Mouse (Mus musculus) hindbrain, embryonic 11.5 days (tissue): ENCODE data around the gene Ccdc51. TPM values are rescaled to one million over a fixed set of nuclear protein-coding genes. Genes with fewer than 3 reads are reported as not detected.

Source experiments
- ATAC-seq: fragments of 200-750 bp; cut with Nextera tagmentation; 2 replicates; pipeline ENCODE4 v1.8.0; 2017; ENCODE audit warnings: mild to moderate bottlenecking, moderate TSS enrichment, moderate library complexity; ENCODE audit not compliant: low FRiP score
- DNase-seq: peaks from one replicate; pipeline ENCODE4 v3.0.0-alpha.2; 2015; ENCODE audit warnings: low spot score
- H3K27ac ChIP-seq: fragments of 300-500 bp; sonication (generic); 2 replicates; pipeline ENCODE4 v1.5.1; 2014; ENCODE audit warnings: mild to moderate bottlenecking, low read depth, low read length
- H3K27me3 ChIP-seq: fragments of 300-500 bp; sonication (generic); 2 replicates; pipeline ENCODE4 v1.6.1; 2014; ENCODE audit warnings: mild to moderate bottlenecking, low read length, moderate library complexity, mixed read lengths; ENCODE audit not compliant: control insufficient read depth, insufficient read depth
- H3K36me3 ChIP-seq: fragments of 300-500 bp; sonication (generic); 2 replicates; pipeline ENCODE4 v1.6.1; 2014; ENCODE audit warnings: mild to moderate bottlenecking, low read length, moderate library complexity, mixed read lengths; ENCODE audit not compliant: control insufficient read depth, insufficient read depth
- H3K4me1 ChIP-seq: fragments of 300-500 bp; sonication (generic); replicated peaks from 2 replicates; pipeline ENCODE4 v1.6.1; 2014; ENCODE audit warnings: low read length, mixed read lengths; ENCODE audit not compliant: control insufficient read depth, insufficient read depth
- H3K4me2 ChIP-seq: fragments of 300-500 bp; sonication (generic); replicated peaks from 2 replicates; pipeline ENCODE4 v1.6.1; 2014; ENCODE audit warnings: mild to moderate bottlenecking, low read depth, low read length
- H3K4me3 ChIP-seq: fragments of 300-500 bp; sonication (generic); 2 replicates; pipeline ENCODE4 v1.5.1; 2014; ENCODE audit warnings: low read depth, low read length
- H3K9ac ChIP-seq: fragments of 300-500 bp; sonication (generic); 2 replicates; pipeline ENCODE4 v1.6.1; 2014; ENCODE audit warnings: low read depth, low read length
- H3K9me3 ChIP-seq: fragments of 300-500 bp; sonication (generic); 2 replicates; pipeline ENCODE4 v1.6.1; 2016; ENCODE audit warnings: low read length; ENCODE audit not compliant: control insufficient read depth
- WGBS: fragments of 180-500 bp; shearing (Covaris S2); extraction: QIAGEN DNeasy Blood & Tissue Kit; methylation state at CpG from one replicate; pipeline ENCODE4 v1.1.7; 2014; 5-methylcytosine and 5-hydroxymethylcytosine counted together
- polyA plus RNA-seq: library from polyadenylated mRNA; unstranded; fragments of >200 nt; fragmentation: Nextera tagmentation; extraction: Ambion mirVana; gene quantifications from 2 replicates; pipeline ENCODE4 v1.2.1, GENCODE M21; 2014

Ccdc51 gene
- polyA plus RNA-seq, 1 experiment from 2014 or later = 11.0 TPM

GRCm38 (mm10) chr9:109097291-109097690, 15.0 kb downstream of the Ccdc51 start:
- ATAC-seq (no peak), DNase-seq (no peak)
- H3K4me1 ChIP-seq = peaks cover 20% of the 10 kb centered on the region
- H3K4me2 ChIP-seq = peak overlapping the region; percentile 96
- no peaks in the 10 kb centered on the region for H3K9me3 ChIP-seq
- H3K27ac ChIP-seq = peak overlapping the region; percentile 100
- H3K36me3 ChIP-seq = peaks cover 2% of the 10 kb centered on the region; the same call in 1 of the 2 replicates
- peak overlapping the region; percentile 64 for H3K4me3 ChIP-seq
- no peaks in the 10 kb centered on the region for H3K27me3 ChIP-seq
- peak overlapping the region; percentile 98 for H3K9ac ChIP-seq
- 13% methylated on average over 6 of the region's 6 CpGs for WGBS

- peak overlapping the region; percentile 96 for H3K4me2 ChIP-seq
- H3K27me3 ChIP-seq = no peaks in the 10 kb centered on the region
- DNase-seq = no peak
- H3K9me3 ChIP-seq = no peaks in the 10 kb centered on the region
- no peak for ATAC-seq
- WGBS = 69% methylated on average over 5 of the region's 5 CpGs
- H3K4me1 ChIP-seq = peaks cover 20% of the 10 kb centered on the region
- H3K9ac ChIP-seq = peak overlapping the region; percentile 52; the same call in 1 of the 2 replicates
- peak overlapping the region; percentile 64 for H3K4me3 ChIP-seq
- H3K27ac ChIP-seq = peak overlapping the region; percentile 100; the same call in 1 of the 2 replicates
- H3K36me3 ChIP-seq = peaks cover 2% of the 10 kb centered on the region; the same call in 1 of the 2 replicates
These were observed 15.5 kb downstream of the Ccdc51 start for GRCm38 (mm10) chr9:109097831-109098230.

- 92% methylated on average over 8 of the region's 8 CpGs for WGBS
- no peak overlapping the region for H3K27ac ChIP-seq
- ATAC-seq = no peak
These were observed 16.1 kb downstream of the Ccdc51 start for GRCm38 (mm10) chr9:109098366-109098765.

GRCm38 (mm10) chr9:109098969-109099368, 16.7 kb downstream of the Ccdc51 start:
- ATAC-seq = no peak
- no peak overlapping the region for H3K9ac ChIP-seq
- no peak overlapping the region; the same call in 1 of the 2 replicates for H3K4me2 ChIP-seq

More at GRCm38 (mm10) chr9:109098366-109098765, 16.1 kb downstream of the Ccdc51 start:
- H3K4me1 ChIP-seq = peaks cover 20% of the 10 kb centered on the region
- H3K27me3 ChIP-seq = no peaks in the 10 kb centered on the region
- H3K4me3 ChIP-seq = no peak overlapping the region; the same call in none of the 2 replicates
- DNase-seq = no peak
- peak overlapping the region; percentile 96 for H3K4me2 ChIP-seq
- H3K36me3 ChIP-seq = peaks cover 2% of the 10 kb centered on the region; the same call in 1 of the 2 replicates
- H3K9ac ChIP-seq = no peak overlapping the region; the same call in 1 of the 2 replicates
- H3K9me3 ChIP-seq = no peaks in the 10 kb centered on the region

GRCm38 (mm10) chr9:109100307-109100928, 18.1 kb downstream of the Ccdc51 start:
- H3K9me3 ChIP-seq = no peaks in the 10 kb centered on the region
- H3K4me1 ChIP-seq = peaks cover 18% of the 10 kb centered on the region
- peaks cover 9% of the 10 kb centered on the region for H3K36me3 ChIP-seq
- DNase-seq (no peak), ATAC-seq (no peak)
- H3K4me3 ChIP-seq = no peak overlapping the region
- H3K4me2 ChIP-seq = no peak overlapping the region
- H3K27ac ChIP-seq = no peak overlapping the region
- WGBS = 92% methylated on average over 20 of the region's 20 CpGs
- H3K27me3 ChIP-seq = no peaks in the 10 kb centered on the region
- H3K9ac ChIP-seq = no peak overlapping the region

More at GRCm38 (mm10) chr9:109098969-109099368, 16.7 kb downstream of the Ccdc51 start:
- peaks cover 20% of the 10 kb centered on the region for H3K4me1 ChIP-seq
- no peaks in the 10 kb centered on the region for H3K27me3 ChIP-seq
- H3K4me3 ChIP-seq = no peak overlapping the region
- H3K27ac ChIP-seq = peak overlapping the region; percentile 32; the same call in 1 of the 2 replicates
- H3K9me3 ChIP-seq = no peaks in the 10 kb centered on the region
- 63% methylated on average over 5 of the region's 6 CpGs for WGBS
- DNase-seq = no peak
- peaks cover 2% of the 10 kb centered on the region; the same call in 1 of the 2 replicates for H3K36me3 ChIP-seq

GRCm38 (mm10) chr9:109101933-109102445, 19.7 kb downstream of the Ccdc51 start:
- peaks cover 15% of the 10 kb centered on the region for H3K4me1 ChIP-seq
- H3K9ac ChIP-seq = no peak overlapping the region
- DNase-seq (no peak), ATAC-seq (no peak)
- H3K4me2 ChIP-seq = no peak overlapping the region
- H3K9me3 ChIP-seq = no peaks in the 10 kb centered on the region
- H3K4me3 ChIP-seq = no peak overlapping the region
- peaks cover 14% of the 10 kb centered on the region for H3K36me3 ChIP-seq
- H3K27me3 ChIP-seq = no peaks in the 10 kb centered on the region
- H3K27ac ChIP-seq = no peak overlapping the region
- WGBS = 93% methylated on average over 5 of the region's 5 CpGs

GRCm38 (mm10) chr9:109102541-109102940, 20.2 kb downstream of the Ccdc51 start:
- no peak overlapping the region for H3K4me2 ChIP-seq
- peaks cover 15% of the 10 kb centered on the region for H3K36me3 ChIP-seq
- DNase-seq (no peak), ATAC-seq (no peak)
- peaks cover 12% of the 10 kb centered on the region for H3K4me1 ChIP-seq
- H3K27me3 ChIP-seq = no peaks in the 10 kb centered on the region
- H3K27ac ChIP-seq = no peak overlapping the region
- no peak overlapping the region for H3K9ac ChIP-seq
- H3K9me3 ChIP-seq = no peaks in the 10 kb centered on the region
- no peak overlapping the region for H3K4me3 ChIP-seq
- WGBS = 91% methylated on average over 3 of the region's 3 CpGs

GRCm38 (mm10) chr9:109103250-109103649, 21.0 kb downstream of the Ccdc51 start:
- Histone ChIP-seq H3K9ac (no peak overlapping the region), H3K4me2 (no peak overlapping the region), H3K36me3 (peaks cover 15% of the 10 kb centered on the region), H3K27me3 (no peaks in the 10 kb centered on the region), H3K27ac (no peak overlapping the region), H3K9me3 (no peaks in the 10 kb centered on the region), H3K4me3 (no peak overlapping the region), H3K4me1 (peaks cover 7% of the 10 kb centered on the region; the same call in 1 of the 2 replicates)
- ATAC-seq (no peak), DNase-seq (no peak)
- WGBS = 76% methylated on average over 7 of the region's 7 CpGs

- Histone ChIP-seq H3K4me1 (no peaks in the 10 kb centered on the region), H3K27ac (no peak overlapping the region), H3K4me3 (no peak overlapping the region), H3K4me2 (no peak overlapping the region), H3K9me3 (no peaks in the 10 kb centered on the region), H3K27me3 (no peaks in the 10 kb centered on the region), H3K9ac (no peak overlapping the region), H3K36me3 (peaks cover 20% of the 10 kb centered on the region)
- ATAC-seq (no peak), DNase-seq (no peak)
- 88% methylated on average over 9 of the region's 9 CpGs for WGBS
These were observed 21.8 kb downstream of the Ccdc51 start for GRCm38 (mm10) chr9:109104083-109104482.
